Mouse (Mus musculus): Measurements from ENCODE around the gene Ilf3.

Ilf3 gene

DNA sequence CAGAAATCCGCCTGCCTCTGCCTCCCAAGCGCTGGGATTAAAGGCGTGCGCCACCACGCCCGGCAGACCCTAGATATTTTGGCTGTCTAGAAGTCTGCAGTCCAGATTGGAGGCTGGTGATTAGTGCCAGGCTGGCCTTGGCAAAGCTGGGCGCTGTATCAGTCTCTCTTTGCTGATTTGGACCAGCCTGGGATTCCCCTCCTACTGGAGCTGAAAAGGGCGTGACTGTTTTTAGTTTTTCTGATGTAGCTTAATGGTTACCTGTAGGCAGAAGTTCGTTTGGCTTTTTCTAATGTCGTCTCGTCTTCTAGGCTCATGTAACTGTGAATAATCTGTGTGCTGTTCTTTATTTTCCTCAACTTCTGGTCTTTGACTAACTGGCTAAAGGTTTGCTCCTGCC, 1.4 kb downstream of the Ilf3 start:
- Histone ChIP-seq H3K27me3 (ENCODE audit: insufficient read depth, low read length) (no peaks in the 10 kb centered on the region), H3K9me3 (ENCODE audit: low read length) (no peaks in the 10 kb centered on the region), H3K4me1 (replicated peaks; ENCODE audit: low read depth, low read length) (peaks cover 64% of the 10 kb centered on the region), H3K4me3 (replicated peaks; ENCODE audit: low read length) (peak overlapping the region; percentile 96), H3K36me3 (ENCODE audit: insufficient read depth, low read length) (peaks cover 42% of the 10 kb centered on the region)
- TF ChIP-seq NANOG (IDR thresholded peaks at IDR 0.05; ENCODE audit: borderline replicate concordance, low read length), result no peak
- no peak for TF ChIP-seq CTCF (conservative IDR thresholded peaks at IDR 0.05; ENCODE audit: low read length)
- TF ChIP-seq POU5F1 (IDR thresholded peaks at IDR 0.05; ENCODE audit: borderline replicate concordance, low read length), result no peak

DNA sequence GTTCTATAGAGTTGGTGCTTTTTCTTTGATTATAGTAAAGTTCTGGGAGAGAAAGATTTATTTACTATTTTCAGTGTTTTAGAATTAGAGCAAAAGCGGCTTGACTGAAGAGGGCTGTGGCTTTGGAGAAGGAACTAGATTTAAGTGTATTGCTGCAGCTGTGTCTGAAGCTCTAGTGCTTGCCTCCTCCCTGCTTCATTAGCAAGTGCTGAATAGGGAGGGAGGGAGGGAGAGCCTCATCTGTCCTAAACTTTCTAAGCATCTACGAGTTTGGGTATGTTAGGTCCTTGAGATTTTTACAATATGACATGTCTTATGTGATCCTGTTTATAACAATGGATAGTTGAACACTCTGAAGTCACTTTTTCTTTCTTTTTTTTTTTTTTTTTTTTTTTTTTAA, 3.2 kb downstream of the Ilf3 start:
- H3K27me3 ChIP-seq (ENCODE audit: insufficient read depth, low read length), result no peaks in the 10 kb centered on the region

DNA sequence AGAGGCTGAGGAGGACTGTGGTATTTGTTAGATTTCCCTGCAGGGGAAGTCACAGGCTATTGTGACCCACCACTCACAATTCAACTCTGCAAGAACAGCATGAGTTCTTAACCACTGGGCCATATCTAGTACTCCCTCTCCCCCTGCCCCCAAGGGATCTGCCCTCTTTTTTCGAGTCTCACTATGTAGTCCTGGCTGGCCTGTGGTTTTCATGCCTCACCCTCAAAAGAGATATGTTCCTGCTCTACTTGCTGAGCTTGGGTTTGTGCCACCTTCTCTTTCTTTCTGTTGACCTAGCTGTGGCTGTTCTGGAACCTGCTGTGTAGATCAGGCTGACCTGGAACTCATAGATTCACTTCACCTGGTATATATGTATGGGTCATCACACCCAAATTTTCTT, 4.8 kb downstream of the Ilf3 start:
- H3K9me3 ChIP-seq (ENCODE audit: low read length), result no peaks in the 10 kb centered on the region
- TF ChIP-seq NANOG (IDR thresholded peaks at IDR 0.05; ENCODE audit: borderline replicate concordance, low read length) (no peak), CTCF (conservative IDR thresholded peaks at IDR 0.05; ENCODE audit: low read length) (no peak)
- peaks cover 83% of the 10 kb centered on the region for H3K4me1 ChIP-seq (replicated peaks; ENCODE audit: low read depth, low read length)
- H3K27me3 ChIP-seq (ENCODE audit: insufficient read depth, low read length), result no peaks in the 10 kb centered on the region
- peak overlapping the region; percentile 23 for H3K4me3 ChIP-seq (replicated peaks; ENCODE audit: low read length)
- peaks cover 69% of the 10 kb centered on the region for H3K36me3 ChIP-seq (ENCODE audit: insufficient read depth, low read length)

More for the DNA sequence above, 3.2 kb downstream of the Ilf3 start:
- TF ChIP-seq CTCF (conservative IDR thresholded peaks at IDR 0.05; ENCODE audit: low read length), result no peak
- TF ChIP-seq POU5F1 (IDR thresholded peaks at IDR 0.05; ENCODE audit: borderline replicate concordance, low read length), result no peak
- no peak for TF ChIP-seq NANOG (IDR thresholded peaks at IDR 0.05; ENCODE audit: borderline replicate concordance, low read length)
- Histone ChIP-seq H3K9me3 (ENCODE audit: low read length) (no peaks in the 10 kb centered on the region), H3K4me3 (replicated peaks; ENCODE audit: low read length) (peak overlapping the region; percentile 96), H3K4me1 (replicated peaks; ENCODE audit: low read depth, low read length) (peaks cover 79% of the 10 kb centered on the region), H3K36me3 (ENCODE audit: insufficient read depth, low read length) (peaks cover 58% of the 10 kb centered on the region)

DNA sequence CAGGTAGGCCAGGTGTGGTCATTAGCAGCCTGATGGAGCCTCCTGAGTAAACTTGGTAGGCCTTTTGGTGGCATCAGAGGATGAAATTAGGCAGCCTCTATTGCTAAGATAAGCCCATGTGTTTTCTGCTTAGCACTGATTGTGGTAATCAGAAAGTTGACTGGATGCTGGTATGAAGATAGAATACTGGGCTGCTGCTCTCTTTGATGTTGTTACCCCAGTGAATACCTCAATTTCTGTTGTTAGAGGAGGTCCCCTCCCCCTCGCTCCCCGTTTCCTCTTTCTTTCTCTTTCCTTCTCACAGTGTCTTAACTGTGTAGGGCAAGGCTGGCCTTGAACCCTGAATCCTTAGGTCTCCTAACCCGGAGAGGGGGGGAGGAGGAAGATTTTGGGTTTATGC, 11.5 kb downstream of the Ilf3 start:
- TF ChIP-seq POU5F1 (IDR thresholded peaks at IDR 0.05; ENCODE audit: borderline replicate concordance, low read length) (no peak), CTCF (conservative IDR thresholded peaks at IDR 0.05; ENCODE audit: low read length) (no peak), NANOG (IDR thresholded peaks at IDR 0.05; ENCODE audit: borderline replicate concordance, low read length) (no peak)
- peaks cover 93% of the 10 kb centered on the region for H3K4me1 ChIP-seq (replicated peaks; ENCODE audit: low read depth, low read length)
- no peaks in the 10 kb centered on the region for H3K27me3 ChIP-seq (ENCODE audit: insufficient read depth, low read length)
- H3K36me3 ChIP-seq (ENCODE audit: insufficient read depth, low read length), result peaks cover 91% of the 10 kb centered on the region
- H3K4me3 ChIP-seq (replicated peaks; ENCODE audit: low read length), result no peak overlapping the region; the same call in 1 of the 2 replicates
- no peaks in the 10 kb centered on the region for H3K9me3 ChIP-seq (ENCODE audit: low read length)

DNA sequence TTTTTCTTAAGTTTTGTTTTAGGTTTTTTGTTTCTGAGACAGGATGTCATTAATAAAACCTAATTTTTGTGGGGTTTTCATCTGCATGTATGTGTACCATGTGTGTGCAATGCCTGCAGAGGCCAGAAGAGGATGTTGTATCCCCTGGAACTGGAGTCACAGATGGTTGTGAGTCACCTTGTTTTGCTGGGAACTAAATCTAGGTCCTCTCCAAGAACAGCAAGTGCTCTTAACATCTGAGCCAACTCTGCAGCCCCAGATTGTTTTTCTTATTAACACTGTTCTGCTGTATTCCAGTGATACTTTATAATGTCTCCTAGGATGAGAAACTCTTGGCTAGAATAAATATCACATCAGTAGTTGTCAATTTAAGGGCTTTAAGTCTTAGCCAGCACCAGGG, 13.2 kb downstream of the Ilf3 start:
- peaks cover 94% of the 10 kb centered on the region for H3K4me1 ChIP-seq (replicated peaks; ENCODE audit: low read depth, low read length)
- H3K27me3 ChIP-seq (ENCODE audit: insufficient read depth, low read length), result no peaks in the 10 kb centered on the region
- no peak overlapping the region for H3K4me3 ChIP-seq (replicated peaks; ENCODE audit: low read length)
- H3K36me3 ChIP-seq (ENCODE audit: insufficient read depth, low read length), result peaks cover 90% of the 10 kb centered on the region
- no peaks in the 10 kb centered on the region for H3K9me3 ChIP-seq (ENCODE audit: low read length)
- TF ChIP-seq CTCF (conservative IDR thresholded peaks at IDR 0.05; ENCODE audit: low read length), result no peak; the same call in 1 of the 2 replicates
- no peak for TF ChIP-seq POU5F1 (IDR thresholded peaks at IDR 0.05; ENCODE audit: borderline replicate concordance, low read length)
- no peak for TF ChIP-seq NANOG (IDR thresholded peaks at IDR 0.05; ENCODE audit: borderline replicate concordance, low read length)

DNA sequence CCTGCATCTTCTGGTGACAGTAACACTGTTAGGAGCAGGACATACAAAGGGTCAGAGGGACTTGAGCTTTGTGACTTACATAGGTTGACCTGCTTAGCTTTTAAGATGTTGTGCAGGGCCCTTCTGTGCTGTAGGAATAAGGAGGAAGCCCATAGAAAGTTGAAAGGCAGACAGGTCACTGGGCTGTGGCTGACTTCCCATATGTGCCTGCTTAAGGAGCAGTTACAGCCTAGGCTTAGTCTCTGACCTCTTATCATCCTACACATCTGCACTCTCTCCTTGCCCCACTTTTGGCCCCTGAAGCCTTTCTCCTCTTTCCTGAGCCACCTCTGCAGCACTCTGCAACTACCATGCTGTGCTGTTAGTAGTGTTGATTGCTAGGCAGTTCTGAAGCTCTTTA, 16.3 kb downstream of the Ilf3 start:
- peaks cover 95% of the 10 kb centered on the region for H3K36me3 ChIP-seq (ENCODE audit: insufficient read depth, low read length)
- no peaks in the 10 kb centered on the region for H3K9me3 ChIP-seq (ENCODE audit: low read length)
- H3K27me3 ChIP-seq (ENCODE audit: insufficient read depth, low read length), result no peaks in the 10 kb centered on the region
- no peak overlapping the region for H3K4me3 ChIP-seq (replicated peaks; ENCODE audit: low read length)
- peaks cover 90% of the 10 kb centered on the region for H3K4me1 ChIP-seq (replicated peaks; ENCODE audit: low read depth, low read length)
- TF ChIP-seq NANOG (IDR thresholded peaks at IDR 0.05; ENCODE audit: borderline replicate concordance, low read length) (no peak), CTCF (conservative IDR thresholded peaks at IDR 0.05; ENCODE audit: low read length) (no peak), POU5F1 (IDR thresholded peaks at IDR 0.05; ENCODE audit: borderline replicate concordance, low read length) (no peak)

DNA sequence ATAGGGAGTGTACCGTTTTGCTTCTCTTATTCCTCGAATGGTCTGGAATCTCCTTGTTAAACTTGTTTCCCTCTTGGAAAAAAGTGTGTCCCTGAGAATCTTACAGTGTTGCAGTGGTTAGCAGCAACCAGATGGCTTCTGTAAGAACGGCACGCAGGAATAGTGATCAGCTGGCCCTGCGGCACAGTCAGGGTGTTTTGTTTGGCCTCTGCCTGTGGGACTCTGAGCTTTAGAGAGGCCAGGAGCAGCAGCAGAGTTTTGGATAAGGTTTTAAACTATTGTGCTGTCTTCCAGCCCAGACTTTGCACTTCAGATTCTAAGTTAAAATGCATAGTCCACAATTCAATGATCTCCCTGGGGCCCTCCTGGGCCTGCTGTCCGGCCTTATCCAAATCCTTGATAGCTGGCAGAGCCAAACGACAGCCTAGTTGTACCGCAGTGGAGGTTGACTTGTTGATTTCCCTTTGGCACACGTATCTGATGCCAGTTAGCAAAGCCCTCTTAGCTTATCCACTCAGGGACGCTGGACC, 25.0 kb downstream of the Ilf3 start:
- peaks cover 70% of the 10 kb centered on the region for H3K4me1 ChIP-seq (replicated peaks; ENCODE audit: low read depth, low read length)
- TF ChIP-seq POU5F1 (IDR thresholded peaks at IDR 0.05; ENCODE audit: borderline replicate concordance, low read length) (no peak), CTCF (conservative IDR thresholded peaks at IDR 0.05; ENCODE audit: low read length) (no peak), NANOG (IDR thresholded peaks at IDR 0.05; ENCODE audit: borderline replicate concordance, low read length) (no peak)
- no peak overlapping the region for H3K4me3 ChIP-seq (replicated peaks; ENCODE audit: low read length)
- H3K9me3 ChIP-seq (ENCODE audit: low read length), result no peaks in the 10 kb centered on the region
- H3K36me3 ChIP-seq (ENCODE audit: insufficient read depth, low read length), result peaks cover 100% of the 10 kb centered on the region
- H3K27me3 ChIP-seq (ENCODE audit: insufficient read depth, low read length), result no peaks in the 10 kb centered on the region

DNA sequence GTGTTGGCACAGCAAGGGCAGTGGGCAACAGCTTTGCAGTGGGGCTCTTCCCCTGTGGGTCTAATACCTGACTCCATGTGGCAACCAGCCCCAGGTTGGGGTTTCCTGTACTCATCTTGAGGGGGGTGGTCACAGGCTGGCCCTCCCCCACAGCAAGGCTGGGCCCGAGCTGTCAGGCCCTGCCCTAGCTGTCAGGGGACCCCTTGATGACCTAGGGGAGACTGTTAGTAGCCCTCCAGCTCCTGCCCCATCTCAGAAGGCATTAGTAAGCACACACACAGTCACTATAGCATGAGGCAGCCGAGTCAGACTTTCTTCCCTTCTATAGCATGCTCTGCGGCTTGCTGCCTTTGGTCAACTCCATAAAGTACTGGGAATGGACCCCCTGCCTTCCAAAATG, 28.0 kb downstream of the Ilf3 start:
- Histone ChIP-seq H3K27me3 (ENCODE audit: insufficient read depth, low read length) (no peaks in the 10 kb centered on the region), H3K36me3 (ENCODE audit: insufficient read depth, low read length) (peaks cover 100% of the 10 kb centered on the region), H3K9me3 (ENCODE audit: low read length) (no peaks in the 10 kb centered on the region), H3K4me3 (replicated peaks; ENCODE audit: low read length) (no peak overlapping the region), H3K4me1 (replicated peaks; ENCODE audit: low read depth, low read length) (peaks cover 68% of the 10 kb centered on the region)
- TF ChIP-seq POU5F1 (IDR thresholded peaks at IDR 0.05; ENCODE audit: borderline replicate concordance, low read length), result no peak

DNA sequence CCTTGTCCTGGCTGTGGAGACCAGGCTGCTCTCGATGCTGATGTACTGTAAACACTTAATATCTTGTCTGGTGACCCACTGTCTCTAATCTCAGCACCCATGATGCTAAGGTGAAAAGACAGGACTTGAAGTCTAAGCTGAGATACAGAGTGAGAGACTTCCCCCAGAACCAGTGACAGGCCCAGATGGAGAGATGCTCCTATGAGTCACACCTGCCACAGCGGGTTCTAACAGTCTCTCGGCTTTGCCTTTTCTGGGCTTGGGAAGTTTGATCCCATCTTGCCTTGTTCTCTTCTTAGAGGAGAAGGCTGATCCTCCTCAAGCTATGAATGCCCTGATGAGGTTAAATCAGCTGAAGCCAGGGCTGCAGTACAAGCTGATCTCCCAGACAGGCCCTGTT, 29.5 kb downstream of the Ilf3 start:
- H3K27me3 ChIP-seq (ENCODE audit: insufficient read depth, low read length), result no peaks in the 10 kb centered on the region
- no peaks in the 10 kb centered on the region for H3K9me3 ChIP-seq (ENCODE audit: low read length)
- H3K4me3 ChIP-seq (replicated peaks; ENCODE audit: low read length), result no peak overlapping the region
- TF ChIP-seq CTCF (conservative IDR thresholded peaks at IDR 0.05; ENCODE audit: low read length) (no peak), POU5F1 (IDR thresholded peaks at IDR 0.05; ENCODE audit: borderline replicate concordance, low read length) (no peak), NANOG (IDR thresholded peaks at IDR 0.05; ENCODE audit: borderline replicate concordance, low read length) (no peak)
- peaks cover 73% of the 10 kb centered on the region for H3K4me1 ChIP-seq (replicated peaks; ENCODE audit: low read depth, low read length)
- peaks cover 100% of the 10 kb centered on the region for H3K36me3 ChIP-seq (ENCODE audit: insufficient read depth, low read length)
